Mouse (Mus musculus) adrenal gland, postnatal 36 days (tissue): Measurements from ENCODE around the gene Gm20918. TPM values are rescaled to one million over a fixed set of nuclear protein-coding genes. Genes with fewer than 3 reads are reported as not detected.
"Not testable (repeated sequence)": the region's sequence is repeated elsewhere in the genome, so short reads cannot be mapped to it uniquely, and the experiment has no call there.

Experiments
- DNase-seq, 2 experiments: peaks; one replicate each; pipeline ENCODE4 v3.0.0; 2021; ENCODE audit warnings: mixed read lengths in 1 of 2
- long read RNA-seq, 2 experiments: library from polyadenylated mRNA; stranded (forward); transcript quantifications; one replicate each; pipeline ENCODE4 v2.0.0; 2021; ENCODE audit warnings: borderline sequencing depth in 2 of 2
- total RNA-seq, 2 experiments: library from RNA; stranded (reverse); gene quantifications; 2 replicates each; pipeline ENCODE4 v1.2.3; 2021

The Gm20918 gene
- total RNA-seq: not detected
- long read RNA-seq, experiment 1: 0 reads
- long read RNA-seq, experiment 2: 0 reads

DNA sequence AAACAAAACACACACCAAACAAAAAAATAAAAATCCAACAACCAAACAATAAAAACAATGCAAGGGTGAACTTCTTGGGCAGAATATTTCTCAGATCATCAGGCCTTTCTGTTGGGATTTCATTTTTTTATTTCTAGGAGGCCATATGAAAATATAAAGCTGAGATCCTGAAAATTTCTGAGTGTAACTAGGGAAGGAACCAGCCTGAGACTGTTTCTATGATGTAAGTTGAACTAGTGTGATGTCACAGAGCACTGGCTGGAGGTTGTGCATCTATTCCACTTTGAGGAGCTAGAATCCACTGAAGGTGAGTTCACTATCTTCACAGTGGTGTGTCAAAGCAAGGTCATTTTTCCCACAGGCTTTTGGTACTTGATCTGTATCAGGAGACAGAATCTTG is at the start of gene Gm20918:
TSS of gene Gm20918 (plus strand) at position 301 of the 400 bp plus-strand sequence.
- not testable (repeated sequence) for DNase-seq

Other genes with a start within 250 kb of the Gm20918 start
- gene Gm21820, start 205.5 kb downstream of the Gm20918 start, total RNA-seq: not detected